Mouse (Mus musculus) monocyte, adult 2 months (primary cell): ENCODE results near the gene Sema5b.

Experiments used
- DNase-seq, 2 experiments: peaks; one replicate each; pipeline ENCODE4 v3.0.0; 2022; ENCODE audit warnings: low spot score in 2 of 2, low read depth in 1 of 2

Gene Sema5b

GRCm38 (mm10) chr16:35630470-35631183, 89.7 kb downstream of the Sema5b start:
- DNase-seq, result no peak

- no peak for DNase-seq
Measured at GRCm38 (mm10) chr16:35633058-35633457, 92.1 kb downstream of the Sema5b start.

DNA sequence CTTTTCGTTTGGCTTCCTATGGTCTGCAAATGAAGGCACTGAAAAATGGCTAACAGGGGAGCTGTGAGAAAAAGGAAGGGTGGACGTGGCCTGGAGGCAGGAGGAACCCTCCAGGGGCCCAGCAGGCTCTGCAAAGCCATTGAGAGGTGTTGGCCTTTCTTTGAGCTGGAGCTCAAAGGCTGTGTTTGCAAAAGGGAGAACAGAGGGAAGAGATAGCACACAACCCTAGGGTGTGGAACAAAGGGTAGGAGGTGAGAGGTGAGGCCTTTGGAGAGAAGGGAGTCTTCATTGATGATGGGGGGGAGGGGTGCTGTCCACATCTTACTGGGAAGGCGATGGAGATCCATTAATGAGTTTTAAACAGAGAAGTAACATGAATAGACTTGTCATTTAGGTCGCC, 94.0 kb downstream of the Sema5b start:
- no peak for DNase-seq

DNA sequence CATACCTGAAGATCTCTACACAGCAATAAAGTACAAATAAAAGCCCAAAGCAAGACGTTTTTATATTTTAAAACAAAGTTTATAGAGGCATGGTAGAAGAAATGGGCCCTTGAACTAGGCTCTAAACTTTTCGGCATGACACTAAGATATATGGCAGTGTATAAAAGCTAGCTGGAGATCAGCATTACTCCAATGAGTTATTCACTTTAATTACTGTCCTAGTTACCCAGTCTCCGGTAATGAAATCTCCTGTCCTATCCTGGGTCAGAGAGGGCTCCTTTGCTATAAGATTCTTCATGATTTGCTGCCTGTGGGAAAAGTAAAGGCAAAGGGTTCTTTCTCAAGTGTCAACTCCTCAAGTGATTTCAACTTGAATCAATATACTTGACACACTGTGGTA, 98.6 kb downstream of the Sema5b start:
- no peak for DNase-seq

GRCm38 (mm10) chr16:35648862-35649261, 107.9 kb downstream of the Sema5b start:
- DNase-seq, result no peak

DNA sequence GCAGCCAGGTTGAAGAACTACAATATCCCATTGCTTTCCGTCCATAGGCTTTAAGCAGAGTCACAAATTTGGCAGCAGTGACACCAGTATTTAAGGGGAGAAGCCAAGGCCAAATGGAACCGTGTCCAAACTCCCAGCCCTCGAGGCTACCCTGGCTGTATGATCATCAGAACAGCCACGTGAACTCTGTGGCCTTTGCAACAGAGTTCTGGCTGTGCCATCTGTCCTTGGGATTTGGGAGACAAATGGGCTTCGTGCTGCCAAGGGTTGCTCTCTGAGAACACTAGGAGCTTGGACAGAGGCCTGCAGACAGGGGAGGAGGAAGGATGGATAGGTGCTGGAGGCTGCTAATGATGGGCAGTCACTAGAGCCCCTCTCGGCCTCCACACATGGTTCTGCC, 111.3 kb downstream of the Sema5b start:
- DNase-seq, result no peak

DNA sequence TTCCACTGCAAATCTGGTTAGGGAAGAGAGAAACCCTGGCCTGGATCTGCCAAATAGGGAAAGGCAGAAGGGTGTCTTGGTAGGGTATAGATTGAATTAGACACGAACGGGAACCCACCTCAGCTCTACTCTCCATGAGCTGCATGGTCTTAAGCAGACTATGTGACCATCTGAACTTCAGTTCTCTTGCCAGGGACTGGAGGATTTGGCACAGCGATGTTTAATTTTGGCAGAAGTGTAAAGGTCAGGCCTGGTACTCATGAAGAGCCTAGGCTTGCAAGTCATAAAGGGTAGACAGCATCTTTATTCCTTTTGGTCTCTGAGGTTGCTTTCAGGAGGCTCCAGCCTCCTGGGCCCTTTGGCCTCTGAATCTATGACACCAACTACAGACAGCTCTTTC, 111.8 kb downstream of the Sema5b start:
- DNase-seq, result no peak

DNA sequence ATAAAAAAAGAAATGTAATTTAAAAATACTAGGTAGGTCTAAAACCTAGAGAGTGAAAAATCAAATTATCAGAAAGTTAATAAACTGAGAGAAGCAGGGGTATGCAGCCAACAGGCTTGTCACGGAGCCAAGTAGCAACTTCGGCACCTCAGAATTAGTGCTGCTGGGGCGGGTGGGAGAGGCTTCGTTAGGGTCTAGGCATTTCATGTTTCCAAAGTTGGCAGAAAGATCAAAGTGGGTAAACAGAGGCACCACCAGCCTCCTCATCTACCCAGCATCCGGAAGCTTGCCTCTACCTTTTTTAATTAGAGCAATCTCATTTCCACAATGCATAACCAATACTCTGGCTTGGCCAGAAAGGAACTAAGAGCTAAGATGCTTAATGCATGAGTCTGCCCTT, 113.0 kb downstream of the Sema5b start:
- no peak for DNase-seq

GRCm38 (mm10) chr16:35660222-35660621, 119.3 kb downstream of the Sema5b start:
- DNase-seq, result no peak

DNA sequence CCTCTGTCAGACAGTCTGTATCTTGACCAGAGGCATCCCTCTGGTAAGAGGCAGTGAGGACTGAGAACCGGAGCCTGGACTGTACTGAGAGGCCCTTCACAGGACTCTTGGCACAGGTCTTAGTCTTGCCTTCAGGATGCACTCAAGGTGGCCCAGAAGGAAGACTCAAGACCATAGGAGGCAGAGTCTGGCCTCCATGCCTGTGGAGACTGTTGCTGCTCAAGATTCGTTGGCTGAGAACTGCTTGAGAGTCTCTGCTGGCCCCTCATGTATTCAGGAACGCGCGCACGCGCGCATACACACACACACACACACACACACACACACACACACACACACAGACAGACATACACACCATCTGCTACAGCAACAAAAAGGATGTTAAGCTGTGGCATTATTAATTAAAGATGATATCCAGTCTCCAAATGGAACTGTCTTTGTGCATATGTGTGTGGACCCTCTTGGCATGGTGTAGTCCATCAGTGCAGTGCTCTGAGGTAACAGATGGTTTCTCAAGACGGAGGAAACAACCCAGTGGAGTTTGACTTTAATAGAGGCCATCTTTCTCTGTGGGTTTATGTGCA, 123.0 kb downstream of the Sema5b start:
- no peak for DNase-seq

- no peak for DNase-seq
Measured at GRCm38 (mm10) chr16:35664847-35665246, 123.9 kb downstream of the Sema5b start.

GRCm38 (mm10) chr16:35677511-35678113, 136.7 kb downstream of the Sema5b start:
- DNase-seq, result no peak

GRCm38 (mm10) chr16:35678476-35678875, 137.5 kb downstream of the Sema5b start:
- no peak for DNase-seq

GRCm38 (mm10) chr16:35681327-35682108, 140.6 kb downstream of the Sema5b start:
- DNase-seq, result no peak

DNA sequence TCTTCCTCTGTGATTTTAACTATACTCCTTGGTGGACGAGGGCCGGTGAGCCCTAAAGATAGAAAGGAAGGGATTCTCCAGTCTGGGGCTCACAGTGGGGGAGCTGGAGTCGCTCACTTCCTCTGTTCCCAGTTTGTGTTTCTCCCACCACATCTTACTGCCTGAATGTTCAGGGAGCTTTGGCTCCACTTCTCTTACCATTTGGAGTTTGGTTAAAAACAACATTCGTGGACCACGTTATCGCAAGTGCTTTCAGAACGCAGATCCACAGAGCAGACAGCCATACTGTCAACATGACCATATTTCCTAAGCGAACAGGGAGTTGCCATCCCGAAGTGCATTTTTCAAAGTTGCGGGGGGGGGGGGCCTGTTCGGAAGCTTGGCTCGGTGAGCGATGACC, 144.1 kb downstream of the Sema5b start:
- DNase-seq, result no peak

GRCm38 (mm10) chr16:35686491-35686890, 145.5 kb downstream of the Sema5b start:
- no peak for DNase-seq

DNA sequence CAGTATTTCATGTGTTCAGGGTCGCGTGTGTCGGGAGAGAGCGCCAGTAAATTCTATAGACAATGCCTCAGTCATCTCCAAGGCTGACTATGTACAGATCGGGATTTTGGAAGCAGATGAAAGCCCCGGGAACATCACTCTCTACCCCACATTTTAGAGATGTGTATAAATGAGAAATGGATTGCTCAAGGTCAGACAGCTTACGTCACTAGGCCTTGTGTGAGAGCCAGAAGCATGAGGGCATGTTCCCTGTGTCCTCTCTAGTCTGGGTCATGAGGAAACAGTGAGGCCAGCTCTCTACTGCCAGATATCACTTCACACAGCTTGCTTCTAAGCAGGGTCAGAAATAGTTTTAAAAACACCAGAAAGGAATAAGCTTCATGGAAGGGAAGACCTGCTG, 150.7 kb downstream of the Sema5b start:
- DNase-seq, result no peak

DNA sequence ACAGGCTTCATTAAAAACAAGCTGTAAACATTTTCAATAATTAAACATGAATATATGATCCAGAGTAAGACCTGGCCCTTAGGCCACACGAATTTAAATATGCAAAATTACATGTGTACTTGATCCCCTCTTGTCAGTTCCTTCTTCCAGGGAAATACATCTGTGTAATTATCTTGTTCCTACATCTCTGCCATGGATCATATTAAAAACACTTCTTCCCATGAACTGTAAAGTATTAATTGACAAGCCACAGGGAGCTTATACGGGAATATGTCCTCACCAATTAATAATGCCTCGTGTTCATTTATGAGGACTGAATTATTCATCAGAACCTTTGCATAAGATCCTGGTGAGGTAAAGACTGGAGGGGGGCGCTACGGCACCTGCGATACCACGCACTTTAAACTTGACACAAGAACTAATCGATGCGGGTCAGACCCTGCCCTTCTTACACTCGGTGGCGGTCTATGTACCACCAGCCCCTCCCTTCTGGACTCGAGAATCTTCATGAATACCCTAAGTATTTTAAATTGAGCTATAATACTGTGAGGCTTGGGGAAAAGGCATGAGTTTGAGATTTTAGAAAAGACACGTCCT, 153.4 kb downstream of the Sema5b start:
- no peak for DNase-seq

GRCm38 (mm10) chr16:35696103-35696502, 155.2 kb downstream of the Sema5b start:
- DNase-seq, result no peak

DNA sequence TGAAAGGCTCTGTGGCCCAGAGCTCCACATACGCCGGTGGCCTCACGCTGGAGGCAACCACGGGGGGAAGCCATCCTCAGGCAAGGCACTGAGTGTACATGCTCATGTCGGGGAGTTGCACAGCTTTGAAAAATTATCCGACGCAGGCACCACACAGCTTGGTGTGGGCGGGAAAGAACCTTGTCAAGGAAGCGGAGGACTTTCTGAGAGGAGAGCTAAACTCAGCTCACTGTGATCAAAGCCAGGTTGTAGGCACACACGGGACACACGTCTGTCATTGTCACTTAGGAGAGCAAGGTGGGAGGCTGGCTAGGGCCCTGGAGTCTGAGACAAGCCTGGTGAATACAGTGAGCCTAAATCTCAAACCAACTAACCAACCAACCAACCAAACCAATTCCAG, 160.9 kb downstream of the Sema5b start:
- no peak for DNase-seq
